Mouse (Mus musculus): ENCODE data around the gene Pvr. TPM values are rescaled to one million over a fixed set of nuclear protein-coding genes. Genes with fewer than 3 reads are reported as not detected.
A peak's percentile ranks its signal among the peaks of the same experiment; 100 is the strongest.

The Pvr gene
- polyA plus RNA-seq, 1 experiment from 2014 or later = 13.2 TPM

DNA sequence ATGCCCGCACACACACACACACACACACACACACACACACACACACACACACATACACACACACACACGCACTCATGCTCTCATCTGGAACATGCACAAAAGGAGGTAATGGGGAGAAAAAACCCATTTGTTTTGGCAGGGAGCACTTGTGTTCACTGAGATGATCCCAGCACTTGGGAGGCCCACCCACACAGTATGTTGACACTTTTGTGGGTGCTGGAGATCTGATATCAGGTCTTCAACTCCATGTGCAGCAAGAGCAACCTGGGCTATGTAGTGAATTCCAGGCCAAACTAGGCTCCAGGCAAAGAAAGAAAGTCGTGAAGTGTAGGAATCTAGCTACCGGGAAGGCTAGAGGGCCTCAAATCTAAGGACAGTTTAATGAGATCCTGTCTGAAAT lies 34.9 kb upstream of the Pvr start:
- Histone ChIP-seq H3K4me3 (ENCODE audit: low read depth, low read length) (no peak overlapping the region), H3K27ac (ENCODE audit: low read depth) (no peak overlapping the region), H3K9me3 (ENCODE audit: low read depth, low read length) (no peaks in the 10 kb centered on the region), H3K4me1 (ENCODE audit: insufficient read depth) (no peaks in the 10 kb centered on the region), H3K36me3 (ENCODE audit: insufficient read depth) (no peaks in the 10 kb centered on the region), H3K9ac (no peak overlapping the region), H3K4me2 (no peak overlapping the region), H3K27me3 (ENCODE audit: insufficient read depth, low read length) (no peaks in the 10 kb centered on the region)
- no peak for TF ChIP-seq CTCF (IDR thresholded peaks at IDR 0.05; ENCODE audit: low read depth)
- 46% methylated on average over 4 of the region's 4 CpGs for WGBS
- no peak for ATAC-seq (ENCODE audit: insufficient read depth)
- DNase-seq = no peak

DNA sequence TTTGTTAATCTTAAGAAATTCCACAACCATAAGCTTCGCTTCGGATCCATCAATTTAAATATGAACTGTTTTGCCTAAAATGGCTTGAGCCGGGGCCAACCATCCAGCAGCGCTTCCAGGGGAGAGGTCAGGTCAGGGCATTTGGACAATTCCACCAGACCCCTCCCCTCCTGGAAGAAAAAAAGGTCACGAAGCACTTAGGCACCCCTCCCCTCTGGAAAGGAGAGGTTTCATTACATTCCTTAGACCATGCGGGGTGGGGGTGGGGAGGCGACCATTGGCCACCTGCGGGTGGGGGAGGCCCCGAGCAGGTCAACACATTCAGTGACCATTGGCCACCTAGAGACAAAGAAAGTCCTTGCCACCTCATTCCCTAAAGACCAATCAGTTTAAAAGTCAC lies 32.1 kb upstream of the Pvr start:
- Histone ChIP-seq H3K27me3 (ENCODE audit: insufficient read depth, low read length) (no peaks in the 10 kb centered on the region), H3K4me1 (ENCODE audit: insufficient read depth) (no peaks in the 10 kb centered on the region), H3K9ac (no peak overlapping the region), H3K36me3 (ENCODE audit: insufficient read depth) (no peaks in the 10 kb centered on the region), H3K4me2 (no peak overlapping the region), H3K27ac (ENCODE audit: low read depth) (no peak overlapping the region), H3K4me3 (ENCODE audit: low read depth, low read length) (no peak overlapping the region), H3K9me3 (ENCODE audit: low read depth, low read length) (no peaks in the 10 kb centered on the region)
- TF ChIP-seq CTCF (IDR thresholded peaks at IDR 0.05; ENCODE audit: low read depth) = no peak
- WGBS = 27% methylated on average over 9 of the region's 9 CpGs
- DNase-seq (peak; percentile 9), ATAC-seq (ENCODE audit: insufficient read depth) (peak; percentile 39; the same call in 1 of the 2 replicates)

DNA sequence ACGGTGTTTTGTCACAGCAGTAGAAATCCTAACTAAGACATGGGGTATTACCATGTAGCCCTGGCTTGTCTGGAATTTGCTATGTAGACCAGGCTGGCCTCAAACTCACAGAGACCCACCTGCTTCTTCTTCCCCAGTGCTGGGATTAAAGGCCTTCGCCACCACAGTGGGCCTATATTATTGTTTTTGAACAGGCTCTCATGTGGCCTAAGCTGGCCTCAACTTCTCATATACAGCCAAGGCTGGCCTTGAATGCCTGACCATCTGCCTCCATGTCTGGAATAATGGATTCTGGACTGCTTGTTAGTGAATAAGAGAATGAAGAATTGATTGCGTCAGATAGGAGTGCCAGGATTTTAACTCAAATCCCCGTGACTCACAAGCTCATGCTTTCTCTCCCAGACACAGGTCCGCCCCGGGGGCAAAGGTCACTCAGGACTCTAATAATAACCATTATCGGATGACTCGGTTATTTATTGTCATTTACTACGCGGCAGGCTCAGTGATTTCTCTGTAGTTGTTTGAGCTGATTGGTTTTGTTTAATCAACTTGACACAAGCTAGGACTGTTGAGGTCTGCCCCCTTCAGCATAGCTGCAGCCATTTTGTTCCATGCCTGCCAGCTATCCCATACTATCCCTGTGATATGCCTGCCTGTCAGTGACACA lies 31.5 kb upstream of the Pvr start:
- WGBS = 66% methylated on average over 10 of the region's 10 CpGs
- Histone ChIP-seq H3K4me1 (ENCODE audit: insufficient read depth) (no peaks in the 10 kb centered on the region), H3K27ac (ENCODE audit: low read depth) (no peak overlapping the region), H3K4me2 (no peak overlapping the region), H3K4me3 (ENCODE audit: low read depth, low read length) (no peak overlapping the region), H3K9me3 (ENCODE audit: low read depth, low read length) (no peaks in the 10 kb centered on the region), H3K27me3 (ENCODE audit: insufficient read depth, low read length) (no peaks in the 10 kb centered on the region), H3K36me3 (ENCODE audit: insufficient read depth) (no peaks in the 10 kb centered on the region), H3K9ac (no peak overlapping the region)
- ATAC-seq (ENCODE audit: insufficient read depth) = peak; percentile 32; the same call in 1 of the 2 replicates
- TF ChIP-seq CTCF (IDR thresholded peaks at IDR 0.05; ENCODE audit: low read depth) = no peak
- DNase-seq = no peak

DNA sequence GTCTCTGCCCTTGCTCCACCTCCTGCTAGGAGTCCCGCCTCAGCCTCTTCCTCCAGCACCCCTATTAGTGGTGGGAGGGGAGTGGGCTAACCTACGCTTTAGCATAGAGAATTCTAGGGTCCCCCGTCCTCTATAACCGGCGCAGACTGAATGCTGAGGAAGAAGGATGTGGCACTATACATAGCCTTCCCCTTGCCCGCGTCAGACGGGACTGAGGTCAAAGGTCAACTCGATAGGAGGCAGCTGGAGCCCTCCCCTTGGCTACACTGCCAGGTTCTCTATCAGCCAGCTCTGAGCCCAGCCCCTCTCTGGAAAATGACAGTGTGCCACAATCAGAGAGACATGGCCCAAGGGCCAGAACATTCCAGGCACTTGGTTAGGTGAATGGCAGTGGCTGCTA lies 29.6 kb upstream of the Pvr start, which contains the start of gene Igsf23:
Gene Igsf23 (minus strand): TSS at position 168 of the 400 bp plus-strand sequence.
- ATAC-seq (ENCODE audit: insufficient read depth) (no peak), DNase-seq (no peak)
- Histone ChIP-seq H3K4me2 (no peak within 1 kb of the TSS), H3K9me3 (ENCODE audit: low read depth, low read length) (no peaks in the 10 kb centered on the region), H3K27ac (ENCODE audit: low read depth) (no peak within 1 kb of the TSS), H3K4me3 (ENCODE audit: low read depth, low read length) (no peak within 1 kb of the TSS), H3K9ac (no peak within 1 kb of the TSS), H3K4me1 (ENCODE audit: insufficient read depth) (no peaks in the 10 kb centered on the region), H3K36me3 (ENCODE audit: insufficient read depth) (no peaks in the 10 kb centered on the region), H3K27me3 (ENCODE audit: insufficient read depth, low read length) (no peaks in the 10 kb centered on the region)
- 33% methylated on average over 9 of the region's 9 CpGs for WGBS
- no peak for TF ChIP-seq CTCF (IDR thresholded peaks at IDR 0.05; ENCODE audit: low read depth)

DNA sequence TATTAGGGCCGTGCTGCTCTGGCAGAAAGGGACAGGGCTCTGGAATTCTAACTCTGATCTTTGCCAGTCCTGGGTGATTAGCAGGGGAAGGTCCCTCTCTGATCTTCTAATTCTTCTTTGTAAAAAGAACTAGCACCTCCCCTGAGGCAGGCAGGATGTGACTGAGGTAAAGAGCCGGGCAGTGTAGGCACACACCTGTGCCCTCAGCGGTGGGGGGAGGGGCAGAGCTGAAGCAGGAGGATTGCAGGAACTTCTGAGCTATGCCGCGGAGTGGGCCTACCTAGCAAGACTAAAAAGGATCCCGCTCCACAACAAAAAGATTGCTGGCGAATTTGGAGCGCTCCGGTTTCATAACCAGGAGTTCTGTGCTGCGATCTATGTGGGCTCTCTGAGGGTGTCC lies 29.0 kb upstream of the Pvr start:
- H3K4me3 ChIP-seq (ENCODE audit: low read depth, low read length) = no peak overlapping the region
- H3K9me3 ChIP-seq (ENCODE audit: low read depth, low read length) = no peaks in the 10 kb centered on the region
- H3K4me1 ChIP-seq (ENCODE audit: insufficient read depth) = no peaks in the 10 kb centered on the region
- H3K36me3 ChIP-seq (ENCODE audit: insufficient read depth) = no peaks in the 10 kb centered on the region
- no peak for DNase-seq
- WGBS = 45% methylated on average over 10 of the region's 10 CpGs
- no peaks in the 10 kb centered on the region for H3K27me3 ChIP-seq (ENCODE audit: insufficient read depth, low read length)
- no peak for TF ChIP-seq CTCF (IDR thresholded peaks at IDR 0.05; ENCODE audit: low read depth)
- H3K9ac ChIP-seq = no peak overlapping the region
- H3K27ac ChIP-seq (ENCODE audit: low read depth) = no peak overlapping the region
- no peak for ATAC-seq (ENCODE audit: insufficient read depth)
- H3K4me2 ChIP-seq = no peak overlapping the region

DNA sequence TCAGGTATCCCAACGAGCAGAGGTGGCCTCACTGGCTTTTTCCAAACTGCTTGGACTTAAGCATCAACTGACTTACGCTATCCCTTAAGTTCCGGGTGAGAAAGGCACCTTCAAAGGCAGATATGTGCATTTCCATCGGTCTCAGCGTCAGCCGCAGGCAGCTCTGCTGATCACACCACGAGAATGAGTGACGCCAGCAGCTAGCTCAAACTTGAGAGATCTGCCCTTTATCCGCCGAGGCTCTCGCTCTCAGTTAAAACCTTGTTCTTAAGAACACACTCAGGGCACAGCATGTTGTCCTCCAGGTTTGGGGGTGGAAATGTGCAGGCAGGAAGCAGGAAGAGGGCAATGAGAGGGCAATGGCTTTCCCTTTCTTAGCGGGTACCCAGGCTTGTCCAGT lies 28.0 kb upstream of the Pvr start:
- Histone ChIP-seq H3K27me3 (ENCODE audit: insufficient read depth, low read length) (no peaks in the 10 kb centered on the region), H3K27ac (ENCODE audit: low read depth) (no peak overlapping the region), H3K4me3 (ENCODE audit: low read depth, low read length) (no peak overlapping the region), H3K9ac (no peak overlapping the region), H3K4me2 (no peak overlapping the region), H3K9me3 (ENCODE audit: low read depth, low read length) (no peaks in the 10 kb centered on the region), H3K4me1 (ENCODE audit: insufficient read depth) (no peaks in the 10 kb centered on the region), H3K36me3 (ENCODE audit: insufficient read depth) (no peaks in the 10 kb centered on the region)
- ATAC-seq (ENCODE audit: insufficient read depth) (no peak), DNase-seq (no peak)
- TF ChIP-seq CTCF (IDR thresholded peaks at IDR 0.05; ENCODE audit: low read depth) = no peak
- WGBS = 67% methylated on average over 12 of the region's 12 CpGs

DNA sequence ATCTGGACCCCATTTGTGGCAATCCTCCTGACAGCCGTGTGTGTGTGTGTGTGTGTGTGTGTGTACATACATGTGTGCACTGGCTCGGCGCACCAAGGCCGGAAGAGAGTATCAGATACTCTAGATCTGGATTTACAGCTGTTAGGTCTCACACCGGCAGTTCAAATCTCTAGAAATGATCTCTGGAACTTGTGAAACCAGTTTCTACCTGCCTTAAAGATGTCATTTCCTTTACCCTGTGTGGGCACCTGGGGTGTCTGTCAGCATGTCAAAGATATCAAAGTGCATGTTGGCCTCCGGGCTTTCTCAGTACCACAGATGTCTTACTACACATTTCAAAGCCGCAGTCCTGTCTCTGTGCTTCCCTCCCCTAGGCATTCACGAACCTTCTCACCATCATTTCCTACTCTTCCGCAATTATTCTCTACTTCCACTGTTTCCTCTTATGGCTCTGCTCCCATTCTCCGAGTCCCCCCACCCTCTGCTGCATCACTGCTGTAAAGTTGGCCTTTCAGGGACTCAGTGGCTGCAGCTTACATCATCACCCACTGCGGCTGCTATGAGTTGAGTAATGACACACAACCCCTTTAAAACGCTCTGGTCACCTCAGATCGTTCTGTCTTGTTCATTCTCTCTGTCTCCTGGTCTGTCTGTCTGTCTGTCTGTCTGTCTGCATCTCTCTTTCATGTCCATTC lies 25.0 kb upstream of the Pvr start:
- ATAC-seq (ENCODE audit: insufficient read depth) (no peak), DNase-seq (no peak)
- Histone ChIP-seq H3K4me3 (ENCODE audit: low read depth, low read length) (no peak overlapping the region), H3K36me3 (ENCODE audit: insufficient read depth) (no peaks in the 10 kb centered on the region), H3K4me2 (no peak overlapping the region), H3K27ac (ENCODE audit: low read depth) (no peak overlapping the region), H3K9me3 (ENCODE audit: low read depth, low read length) (no peaks in the 10 kb centered on the region), H3K9ac (no peak overlapping the region), H3K27me3 (ENCODE audit: insufficient read depth, low read length) (no peaks in the 10 kb centered on the region), H3K4me1 (ENCODE audit: insufficient read depth) (no peaks in the 10 kb centered on the region)
- WGBS = 73% methylated on average over 13 of the region's 13 CpGs
- no peak for TF ChIP-seq CTCF (IDR thresholded peaks at IDR 0.05; ENCODE audit: low read depth)
